Mouse (Mus musculus) liver, embryonic 16.5 days (tissue): ENCODE measurements at regions not wholly inside any gene's neighbourhood (a gene's known extent, or its start where the extent isn't known, plus 50 kb on each side); places are given as distances from the start of the nearest gene placed in this dataset.

ENCODE experiments used
- ATAC-seq: fragments of 200-750 bp; cut with Nextera tagmentation; 2 replicates; pipeline ENCODE4 v1.8.0; 2017; ENCODE audit warnings: low read depth, mild to moderate bottlenecking, moderate number of reproducible peaks, moderate library complexity
- H3K27ac ChIP-seq: fragments of 300-500 bp; sonication (generic); 2 replicates; pipeline ENCODE4 v1.5.1; 2014; ENCODE audit warnings: mild to moderate bottlenecking, low read length
- H3K27me3 ChIP-seq: fragments of 300-500 bp; sonication (generic); 2 replicates; pipeline ENCODE4 v1.6.1; 2014; ENCODE audit warnings: low read depth, low read length, mixed read lengths; ENCODE audit not compliant: control insufficient read depth, insufficient read depth
- H3K36me3 ChIP-seq: fragments of 300-500 bp; sonication (generic); 2 replicates; pipeline ENCODE4 v1.6.1; 2014; ENCODE audit warnings: mild to moderate bottlenecking; ENCODE audit not compliant: control insufficient read depth, insufficient read depth
- H3K4me1 ChIP-seq: fragments of 300-500 bp; sonication (generic); 2 replicates; pipeline ENCODE4 v1.6.1; 2014; ENCODE audit warnings: low read depth, low read length, mixed read lengths; ENCODE audit not compliant: control insufficient read depth
- H3K4me2 ChIP-seq: fragments of 300-500 bp; sonication (generic); 2 replicates; pipeline ENCODE4 v1.6.1; 2014; ENCODE audit warnings: low read depth, low read length, mixed read lengths
- H3K4me3 ChIP-seq: fragments of 300-500 bp; sonication (generic); 2 replicates; pipeline ENCODE4 v1.5.1; 2014; ENCODE audit warnings: low read depth, mild to moderate bottlenecking, low read length
- H3K9ac ChIP-seq: fragments of 300-500 bp; sonication (generic); 2 replicates; pipeline ENCODE4 v1.6.1; 2014; ENCODE audit warnings: low read depth, low read length
- H3K9me3 ChIP-seq: fragments of 300-500 bp; sonication (generic); replicated peaks from 2 replicates; pipeline ENCODE4 v1.6.1; 2016; ENCODE audit warnings: low read length; ENCODE audit not compliant: control insufficient read depth
- WGBS: fragments of 180-500 bp; shearing (Covaris S2); extraction: QIAGEN DNeasy Blood & Tissue Kit; methylation state at CpG from one replicate; pipeline ENCODE4 v1.1.7; 2014; ENCODE audit not compliant: insufficient replicate concordance; 5-methylcytosine and 5-hydroxymethylcytosine counted together

- ATAC-seq = peak; percentile 19
Observed at GRCm38 (mm10) chr10:100199090-100199690, 136.3 kb upstream of the Gm4301 start.

GRCm38 (mm10) chr10:100200431-100200830 is 135.0 kb upstream of the Gm4301 start:
- H3K27ac ChIP-seq = no peak overlapping the region
- ATAC-seq = no peak
- no peaks in the 10 kb centered on the region for H3K9me3 ChIP-seq
- H3K4me3 ChIP-seq = no peak overlapping the region
- H3K36me3 ChIP-seq = no peaks in the 10 kb centered on the region
- no peaks in the 10 kb centered on the region for H3K27me3 ChIP-seq
- no peaks in the 10 kb centered on the region for H3K4me1 ChIP-seq
- H3K4me2 ChIP-seq = no peak overlapping the region
- no peak overlapping the region for H3K9ac ChIP-seq
- 33% methylated on average over 8 of the region's 8 CpGs for WGBS

More at GRCm38 (mm10) chr10:100199090-100199690, 136.3 kb upstream of the Gm4301 start:
- no peaks in the 10 kb centered on the region for H3K9me3 ChIP-seq
- WGBS = 59% methylated on average over 8 of the region's 8 CpGs
- no peak overlapping the region for H3K4me3 ChIP-seq
- H3K4me2 ChIP-seq = no peak overlapping the region
- H3K4me1 ChIP-seq = no peaks in the 10 kb centered on the region
- H3K36me3 ChIP-seq = no peaks in the 10 kb centered on the region
- no peak overlapping the region for H3K9ac ChIP-seq
- no peaks in the 10 kb centered on the region for H3K27me3 ChIP-seq
- no peak overlapping the region for H3K27ac ChIP-seq

GRCm38 (mm10) chr10:100206617-100207530 is 128.6 kb upstream of the Gm4301 start:
- Histone ChIP-seq H3K27ac (no peak overlapping the region), H3K36me3 (no peaks in the 10 kb centered on the region), H3K27me3 (no peaks in the 10 kb centered on the region), H3K4me1 (no peaks in the 10 kb centered on the region), H3K4me3 (no peak overlapping the region), H3K9ac (no peak overlapping the region), H3K4me2 (no peak overlapping the region), H3K9me3 (no peaks in the 10 kb centered on the region)
- ATAC-seq = no peak
- WGBS = 60% methylated on average over 10 of the region's 10 CpGs

GRCm38 (mm10) chr10:100210684-100211083 is 124.8 kb upstream of the Gm4301 start:
- Histone ChIP-seq H3K9ac (no peak overlapping the region), H3K36me3 (no peaks in the 10 kb centered on the region), H3K9me3 (no peaks in the 10 kb centered on the region), H3K27me3 (no peaks in the 10 kb centered on the region), H3K4me1 (no peaks in the 10 kb centered on the region), H3K27ac (no peak overlapping the region), H3K4me2 (no peak overlapping the region), H3K4me3 (no peak overlapping the region)
- ATAC-seq = no peak
- whole genome bisulfite sequencing = 60% methylated on average over 7 of the region's 7 CpGs

GRCm38 (mm10) chr10:100224459-100225097 is 110.9 kb upstream of the Gm4301 start:
- no peaks in the 10 kb centered on the region for H3K36me3 ChIP-seq
- no peaks in the 10 kb centered on the region for H3K9me3 ChIP-seq
- H3K4me1 ChIP-seq = no peaks in the 10 kb centered on the region
- H3K4me3 ChIP-seq = no peak overlapping the region
- H3K27me3 ChIP-seq = no peaks in the 10 kb centered on the region
- no peak overlapping the region for H3K9ac ChIP-seq
- no peak overlapping the region for H3K4me2 ChIP-seq
- no peak overlapping the region for H3K27ac ChIP-seq
- no peak for ATAC-seq
- WGBS = 66% methylated on average over 3 of the region's 3 CpGs

- Histone ChIP-seq H3K9me3 (no peaks in the 10 kb centered on the region), H3K27me3 (no peaks in the 10 kb centered on the region), H3K36me3 (no peaks in the 10 kb centered on the region), H3K4me2 (no peak overlapping the region), H3K4me3 (no peak overlapping the region), H3K27ac (no peak overlapping the region), H3K4me1 (no peaks in the 10 kb centered on the region), H3K9ac (no peak overlapping the region)
- 56% methylated on average over 4 of the region's 4 CpGs for WGBS
- ATAC-seq = no peak
Observed at GRCm38 (mm10) chr10:100259235-100259900, 76.1 kb upstream of the Gm4301 start.

GRCm38 (mm10) chr10:100263447-100263846 is 72.0 kb upstream of the Gm4301 start:
- H3K4me3 ChIP-seq = no peak overlapping the region
- WGBS = 47% methylated on average over 2 of the region's 2 CpGs
- no peak for ATAC-seq
- H3K27me3 ChIP-seq = no peaks in the 10 kb centered on the region
- H3K36me3 ChIP-seq = no peaks in the 10 kb centered on the region
- H3K9me3 ChIP-seq = no peaks in the 10 kb centered on the region
- H3K4me2 ChIP-seq = no peak overlapping the region
- H3K27ac ChIP-seq = no peak overlapping the region
- H3K9ac ChIP-seq = no peak overlapping the region
- H3K4me1 ChIP-seq = no peaks in the 10 kb centered on the region

GRCm38 (mm10) chr10:100264066-100264465 is 71.4 kb upstream of the Gm4301 start:
- no peaks in the 10 kb centered on the region for H3K36me3 ChIP-seq
- no peaks in the 10 kb centered on the region for H3K27me3 ChIP-seq
- 42% methylated on average over 2 of the region's 2 CpGs for WGBS
- ATAC-seq = no peak
- no peak overlapping the region for H3K4me3 ChIP-seq
- no peaks in the 10 kb centered on the region for H3K9me3 ChIP-seq
- no peak overlapping the region for H3K4me2 ChIP-seq
- H3K9ac ChIP-seq = no peak overlapping the region
- no peak overlapping the region for H3K27ac ChIP-seq
- H3K4me1 ChIP-seq = no peaks in the 10 kb centered on the region
